In genomic region chr19:53423341-53423753, GRCm38 (mm10) we compare ENCODE assay signal across 9 mouse cellular contexts. TPM values are rescaled to one million over a fixed set of nuclear protein-coding genes. Genes with fewer than 3 reads are reported as not detected.
DNase-seq lines count a peak whose midpoint lies in the region; ATAC-seq and TF ChIP-seq lines count a peak whose summit lies in the region.
"Had no signal": no experiment of that assay in that cellular context is flagged by ENCODE, and none has a peak within 500 bp of the region (broad histone marks: within the 10 kb centered on the region; RNA-seq: fewer than 3 reads in every experiment).

No protein-coding gene starts in this region.

- ATAC-seq in kidney, embryonic 15.5 days (replicated peaks; ENCODE audit: low FRiP score), result no peak
- peak; percentile 30 for ATAC-seq in granulocyte monocyte progenitor cell, adult 5-6 weeks (replicated peaks; ENCODE audit: poor library complexity, severe bottlenecking)
- no peak for ATAC-seq in midbrain, embryonic 14.5 days (ENCODE audit: low FRiP score, low TSS enrichment)

- H3K9ac ChIP-seq in kidney, embryonic 15.5 days, result no peak overlapping the region
- H3K9ac ChIP-seq in midbrain, embryonic 14.5 days (replicated peaks; ENCODE audit: low read length), result no peak overlapping the region

- no peak overlapping the region for H3K27ac ChIP-seq in kidney, embryonic 15.5 days
- no peak overlapping the region for H3K27ac ChIP-seq in midbrain, embryonic 14.5 days (replicated peaks; ENCODE audit: low read depth, low read length)
- no peak overlapping the region for H3K27ac ChIP-seq in cerebellum, adult 2 months (ENCODE audit: insufficient read depth, low read length)

- TF ChIP-seq POLR2A in cerebellum, adult 2 months (IDR thresholded peaks at IDR 0.05; ENCODE audit: borderline replicate concordance, insufficient read depth, low read length), result no peak

- H3K4me1 ChIP-seq in kidney, embryonic 15.5 days, result peaks cover 53% of the 10 kb centered on the region
- 0 out of 2 replicates have a peak, but pooled peaks cover 2% of the 10 kb centered on the region for H3K4me1 ChIP-seq in midbrain, embryonic 14.5 days (ENCODE audit: control insufficient read depth, insufficient read depth, low read length)
- peaks cover 35% of the 10 kb centered on the region for H3K4me1 ChIP-seq in cerebellum, adult 2 months (ENCODE audit: control insufficient read depth, insufficient read depth, low read length)

- H3K36me3 ChIP-seq in kidney, embryonic 15.5 days, result no peaks in the 10 kb centered on the region
- no peaks in the 10 kb centered on the region for H3K36me3 ChIP-seq in midbrain, embryonic 14.5 days (ENCODE audit: control insufficient read depth, insufficient read depth, low read length)

- peak overlapping the region; percentile 36 for H3K4me2 ChIP-seq in kidney, embryonic 15.5 days
- no peak overlapping the region for H3K4me2 ChIP-seq in midbrain, embryonic 14.5 days (ENCODE audit: low read length)

- H3K27me3 ChIP-seq in kidney, embryonic 15.5 days, result peaks cover 3% of the 10 kb centered on the region; the same call in 1 of the 2 replicates
- no peaks in the 10 kb centered on the region for H3K27me3 ChIP-seq in midbrain, embryonic 14.5 days (ENCODE audit: control insufficient read depth, insufficient read depth, low read length)
- H3K27me3 ChIP-seq in cerebellum, adult 2 months (ENCODE audit: control insufficient read depth, insufficient read depth, low read length), result no peaks in the 10 kb centered on the region

- no peak for DNase-seq in kidney, postnatal 14 days
- DNase-seq in lung, postnatal 36 days, result peak; percentile 62
- DNase-seq in thymus, postnatal 14 days, result peak; percentile 95
- no peak for DNase-seq in midbrain, embryonic 14.5 days
- DNase-seq in adrenal gland, postnatal 4 days (ENCODE audit: low spot score in 2 of 2), result no peak
- no peak for DNase-seq in cerebellum, adult 2 months
- DNase-seq: kidney, postnatal 4 days had no signal

- WGBS in kidney, embryonic 15.5 days, result 22% methylated on average over 19 of the region's 19 CpGs
- 21% methylated on average over 19 of the region's 19 CpGs for WGBS in midbrain, embryonic 14.5 days
- WGBS in cerebellum, adult 2 months, result 46% methylated on average over 19 of the region's 19 CpGs

- H3K9me3 ChIP-seq in kidney, embryonic 15.5 days (replicated peaks), result no peaks in the 10 kb centered on the region
- H3K9me3 ChIP-seq in midbrain, embryonic 14.5 days (ENCODE audit: control insufficient read depth, low read length), result no peaks in the 10 kb centered on the region

- TF ChIP-seq CTCF in cerebellum, adult 2 months (IDR thresholded peaks at IDR 0.05; ENCODE audit: borderline replicate concordance, insufficient read depth, low read depth, low read length), result no peak

- no peak overlapping the region for H3K4me3 ChIP-seq in kidney, embryonic 15.5 days (replicated peaks)
- no peak overlapping the region for H3K4me3 ChIP-seq in midbrain, embryonic 14.5 days (replicated peaks; ENCODE audit: low read depth, low read length)
- H3K4me3 ChIP-seq in cerebellum, adult 2 months (replicated peaks; ENCODE audit: insufficient read depth, low read depth, low read length), result no peak overlapping the region

RNA-seq across cellular contexts. Expression of gene Smndc1, which starts 33.0 kb away (rescaled TPM):
- polyA plus RNA-seq in kidney, embryonic 15.5 days (2015; fragmentation: Nextera tagmentation; extraction: Ambion mirVana), result 40.6 and 45.1 TPM in 2 replicates
- 47.7 and 54.6 TPM in 2 replicates for total RNA-seq in granulocyte monocyte progenitor cell, adult 5-6 weeks (2014; fragmentation: Nextera tagmentation)
- total RNA-seq in granulocyte monocyte progenitor cell, adult 5-6 weeks (2017), result 31.1 and 33.4 TPM in 2 replicates
- polyA plus RNA-seq in midbrain, embryonic 14.5 days (2014; fragmentation: Nextera tagmentation; extraction: Ambion mirVana), result 37.2 and 42.0 TPM in 2 replicates
- total RNA-seq in adrenal gland, postnatal 4 days (2021), result 10 to 100 TPM; 49.1 to 52.1 TPM
- 24.6 and 26.1 TPM in 2 replicates for polyA plus RNA-seq in cerebellum, adult 2 months (2012; rRNA removed)

RNA-seq across cellular contexts. Expression of gene Gm10197, which starts 51.8 kb away (rescaled TPM):
- polyA plus RNA-seq in kidney, embryonic 15.5 days (2015; fragmentation: Nextera tagmentation; extraction: Ambion mirVana), result not detected in 2 replicates
- not detected in 2 replicates for total RNA-seq in granulocyte monocyte progenitor cell, adult 5-6 weeks (2014; fragmentation: Nextera tagmentation)
- not detected in 2 replicates for total RNA-seq in granulocyte monocyte progenitor cell, adult 5-6 weeks (2017)
- 4.4 TPM in 1 of 2 replicates, not detected in the other for polyA plus RNA-seq in midbrain, embryonic 14.5 days (2014; fragmentation: Nextera tagmentation; extraction: Ambion mirVana)
- not detected for total RNA-seq in adrenal gland, postnatal 4 days (2021)
- polyA plus RNA-seq in cerebellum, adult 2 months (2012; rRNA removed), result not detected in 2 replicates

Comparison
In these comparisons a context has a peak if more than half of its experiments do, and no peak if none do; other contexts are left out.
1. DNase-seq: peak in lung, postnatal 36 days (single experiment) and thymus, postnatal 14 days (single experiment); none in kidney, postnatal 14 days (single experiment), midbrain, embryonic 14.5 days (single experiment), adrenal gland, postnatal 4 days (0 of 2) and cerebellum, adult 2 months (0 of 2).